Mouse (Mus musculus): ENCODE measurements around the gene Mlph.
A peak's percentile ranks its signal among the peaks of the same experiment; 100 is the strongest.

- TF ChIP-seq CTCF (IDR thresholded peaks at IDR 0.05; ENCODE audit: low read depth) (no peak), EP300 (IDR thresholded peaks at IDR 0.05; ENCODE audit: low read depth) (peak; percentile 82)
Measured at GRCm38 (mm10) chr1:90967583-90967982, 52.7 kb downstream of the Mlph start.
